Mouse (Mus musculus): ENCODE measurements around the gene Lmln.
A peak's percentile ranks its signal among the peaks of the same experiment; 100 is the strongest.
"Not testable (repeated sequence)": the region's sequence is repeated elsewhere in the genome, so short reads cannot be mapped to it uniquely, and the experiment has no call there.

The Lmln gene

DNA sequence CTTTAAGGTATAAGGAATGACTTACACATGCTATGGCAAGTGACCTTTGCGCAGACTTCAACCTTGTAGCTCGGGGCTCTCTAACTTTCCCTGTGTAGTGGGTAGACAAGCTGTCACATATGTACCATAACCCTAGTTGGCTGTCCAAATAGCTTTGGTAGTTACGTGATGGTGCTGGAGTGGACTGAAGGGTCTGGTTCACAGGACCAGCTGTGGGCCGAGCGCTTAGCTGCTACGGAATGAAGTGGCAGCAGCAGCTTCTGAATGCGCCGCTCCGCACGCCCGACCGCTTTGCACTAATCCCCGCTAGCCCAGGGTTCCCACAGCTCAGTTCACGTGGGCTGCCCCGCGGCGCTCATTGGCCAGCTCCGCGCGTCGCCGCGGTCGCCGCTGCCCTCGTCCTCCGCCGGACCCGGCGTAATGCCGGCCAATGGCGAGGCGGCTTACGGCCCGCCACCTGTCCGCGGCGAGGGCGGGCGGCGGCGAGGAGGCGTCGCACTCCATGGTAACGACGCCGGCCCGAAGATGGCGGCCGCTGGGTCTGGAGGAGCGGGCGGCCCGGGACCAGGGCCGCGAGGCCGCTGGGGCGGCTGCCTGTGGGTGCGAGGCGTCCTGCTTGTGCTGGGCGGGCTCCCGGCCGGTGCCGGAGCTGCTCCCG, at the start of gene Lmln:
Gene Lmln, plus strand, starts transcription at position 498 of the 658 bp plus-strand sequence.
- DNase-seq (ENCODE audit: low read depth, low spot score), result peak; percentile 88

DNA sequence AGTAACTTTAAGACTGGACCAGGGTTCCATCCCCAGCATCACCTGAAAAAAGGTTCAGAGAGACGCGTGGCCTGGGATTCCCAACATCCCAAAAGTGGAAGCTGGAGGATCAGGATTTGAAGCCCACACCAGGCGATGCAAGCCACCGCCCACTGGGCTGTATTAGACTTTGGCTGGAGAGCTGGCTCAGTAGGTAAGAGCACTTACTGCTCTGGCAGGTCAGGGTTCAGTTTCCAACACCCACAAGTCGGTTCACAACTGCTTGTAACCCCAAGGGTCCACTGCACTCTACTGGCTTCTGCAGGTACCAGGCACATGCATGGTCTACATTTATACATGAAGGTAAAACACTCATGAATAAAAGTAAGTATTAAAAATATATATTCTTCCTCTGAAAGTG, 48.5 kb upstream of the Lmln start:
- DNase-seq (ENCODE audit: low read depth, low spot score), result no peak

DNA sequence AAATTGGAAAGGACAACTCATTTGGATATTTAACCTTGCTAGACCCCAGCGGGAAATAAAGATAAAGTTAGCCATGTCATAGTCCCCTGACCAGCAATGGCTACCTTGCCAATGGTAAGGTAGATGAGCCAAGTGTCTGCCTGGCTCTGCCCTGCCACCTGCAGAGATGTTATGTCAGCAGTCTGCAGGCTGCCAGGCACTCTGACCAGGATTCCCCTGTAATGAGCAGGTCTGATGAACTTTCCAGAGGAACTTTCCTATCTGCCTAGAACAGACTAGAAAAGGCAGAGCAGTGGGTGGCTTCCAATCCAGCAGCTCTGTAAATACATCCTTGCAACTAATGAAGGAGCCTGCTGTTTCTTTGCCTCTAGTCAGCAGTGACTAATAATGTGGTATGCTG, 47.4 kb upstream of the Lmln start:
- DNase-seq (ENCODE audit: low read depth, low spot score), result no peak

DNA sequence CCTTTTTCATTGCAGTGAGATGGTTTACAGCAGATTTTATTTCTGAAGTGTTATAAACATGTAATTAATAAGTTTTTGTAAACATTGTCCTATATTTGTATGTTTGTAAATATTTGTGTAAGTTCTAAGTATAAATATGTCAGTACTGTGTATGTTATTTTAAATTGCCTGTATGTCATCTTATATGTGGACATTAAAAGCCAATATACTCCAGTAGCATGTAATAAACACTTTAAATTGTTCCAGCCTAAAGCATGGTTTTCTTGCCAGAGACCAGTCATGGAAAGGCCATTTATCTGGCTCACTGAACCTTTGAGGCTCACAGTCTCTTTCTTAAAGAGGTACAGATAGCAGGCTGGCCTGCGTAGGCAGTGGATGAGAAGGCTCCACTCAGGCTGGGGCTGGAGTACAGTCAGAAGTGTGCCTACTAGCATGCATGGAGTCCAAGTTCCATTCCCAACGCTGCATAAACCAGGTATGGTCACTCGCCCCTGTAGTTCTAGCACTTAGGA, 46.9 kb upstream of the Lmln start:
- DNase-seq (ENCODE audit: low read depth, low spot score), result no peak

DNA sequence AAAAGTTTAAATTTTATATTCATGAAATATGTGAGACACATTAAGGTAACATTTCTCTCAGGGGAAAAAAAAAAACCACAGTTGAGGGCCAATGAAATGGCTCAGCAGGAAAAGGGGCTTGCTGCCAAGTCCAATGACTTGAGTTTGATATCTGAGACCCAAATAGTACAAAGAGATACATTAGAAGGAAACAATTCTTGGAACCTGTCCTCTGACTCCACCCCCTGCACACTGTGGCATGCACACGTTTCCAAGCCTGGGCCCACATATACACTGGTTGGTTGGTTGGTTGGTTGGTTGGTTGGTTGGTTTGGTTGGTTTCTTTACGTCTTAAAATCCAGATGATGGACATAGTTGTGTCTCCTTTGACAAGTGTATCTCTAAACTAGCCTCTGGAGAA, 46.3 kb upstream of the Lmln start:
- no peak for DNase-seq (ENCODE audit: low read depth, low spot score)

DNA sequence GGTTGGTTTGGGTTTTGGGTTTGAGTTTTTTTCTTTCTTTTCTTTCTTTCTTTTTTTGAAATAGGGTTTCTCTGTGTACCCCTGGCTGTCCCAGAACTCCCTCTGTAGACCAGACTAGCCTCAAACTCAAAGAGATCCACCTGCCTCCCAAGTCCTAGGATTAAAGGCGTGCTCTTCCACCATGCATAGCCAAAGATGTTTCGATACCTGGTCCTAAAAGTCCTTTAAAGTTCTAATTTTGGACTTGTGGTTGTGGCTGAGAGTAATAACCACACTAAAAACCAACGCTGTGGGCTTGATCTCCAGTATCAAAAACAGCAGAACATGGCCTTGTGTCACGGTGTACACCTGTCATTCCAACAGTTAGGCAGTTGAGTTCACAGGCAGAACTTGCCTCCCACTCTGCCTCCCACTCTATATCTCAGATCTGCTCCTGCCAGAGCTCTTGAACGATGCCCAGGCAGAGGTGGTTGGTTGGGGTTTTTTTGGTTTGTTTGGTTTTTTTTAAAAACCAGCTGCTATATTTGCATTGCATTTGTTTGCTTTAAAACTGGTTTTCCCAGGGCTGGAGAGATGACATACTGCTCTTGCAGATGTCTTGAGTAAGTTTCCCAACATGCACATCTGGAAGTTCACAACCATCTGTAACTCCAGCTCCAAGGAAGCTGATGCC, 44.5 kb upstream of the Lmln start:
- no peak for DNase-seq (ENCODE audit: low read depth, low spot score)

DNA sequence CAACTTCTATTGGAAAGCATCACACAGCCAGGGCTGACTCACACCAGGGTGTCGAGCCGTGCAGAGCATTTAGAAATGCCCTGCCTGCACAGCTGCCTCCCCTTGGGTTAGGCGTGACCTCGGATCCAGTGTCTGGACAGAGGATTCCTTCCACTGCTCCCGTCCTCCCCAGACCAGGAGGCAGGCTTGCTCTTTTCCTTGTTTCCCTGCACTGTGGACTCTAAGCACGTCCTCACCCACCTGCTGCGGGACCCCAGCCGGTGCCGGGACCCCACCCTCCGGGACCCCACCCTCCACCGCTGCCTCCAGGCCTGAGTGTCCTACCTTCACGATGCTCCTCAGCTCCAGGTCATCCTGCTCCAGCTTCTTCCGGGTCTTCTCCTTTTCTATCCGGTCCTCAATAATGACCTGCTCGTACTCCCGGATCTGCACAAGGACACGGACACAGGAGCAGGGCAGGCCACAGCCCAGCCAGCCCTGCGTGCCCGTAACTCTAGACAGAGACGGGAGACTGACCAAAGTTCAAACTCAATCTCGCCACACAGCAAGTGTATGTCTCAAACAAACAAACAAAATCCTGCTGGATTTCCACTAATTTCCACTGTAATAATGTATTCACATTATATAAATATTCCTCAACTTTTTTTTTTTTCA, 43.1 kb upstream of the Lmln start:
- DNase-seq (ENCODE audit: low read depth, low spot score), result peak; percentile 72

DNA sequence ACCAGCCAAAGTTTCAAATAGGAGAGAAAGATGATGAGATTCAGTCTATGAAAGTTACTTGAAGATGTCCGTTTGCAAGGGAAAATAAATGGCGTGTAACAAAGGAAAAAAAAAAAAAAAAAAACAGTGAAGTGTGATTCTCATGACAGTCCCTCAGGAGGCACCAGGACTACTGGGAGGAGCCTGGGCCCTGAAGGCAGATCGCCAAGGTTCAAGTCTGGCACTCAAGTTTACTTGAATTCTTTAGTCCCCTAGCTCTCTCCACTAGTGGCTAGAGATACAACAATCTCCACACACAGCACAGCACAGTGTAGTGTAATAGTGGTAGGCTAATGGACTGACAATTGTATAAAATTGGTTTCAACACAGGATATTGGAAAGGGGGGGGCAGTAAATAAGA, 40.9 kb upstream of the Lmln start:
- DNase-seq (ENCODE audit: low read depth, low spot score), result no peak

DNA sequence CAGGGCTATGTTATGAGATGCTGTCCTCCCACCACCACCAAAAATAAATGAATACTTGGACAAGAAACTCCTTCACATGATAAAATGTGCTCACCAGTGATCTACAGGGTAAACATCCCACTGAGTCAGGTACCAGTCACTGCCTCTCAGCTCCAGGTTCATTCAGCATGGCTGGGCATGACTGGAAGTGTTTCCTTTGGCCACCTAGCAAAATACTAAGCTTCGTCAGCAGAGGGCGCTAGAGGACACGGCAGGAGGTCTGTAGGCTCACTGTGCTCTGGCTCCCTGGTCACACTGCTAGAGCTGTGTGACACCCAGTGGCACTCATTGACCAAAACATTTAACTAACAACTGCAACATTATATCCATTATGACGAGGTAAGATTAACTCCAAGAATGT, 38.6 kb upstream of the Lmln start:
- peak; percentile 91 for DNase-seq (ENCODE audit: low read depth, low spot score)

DNA sequence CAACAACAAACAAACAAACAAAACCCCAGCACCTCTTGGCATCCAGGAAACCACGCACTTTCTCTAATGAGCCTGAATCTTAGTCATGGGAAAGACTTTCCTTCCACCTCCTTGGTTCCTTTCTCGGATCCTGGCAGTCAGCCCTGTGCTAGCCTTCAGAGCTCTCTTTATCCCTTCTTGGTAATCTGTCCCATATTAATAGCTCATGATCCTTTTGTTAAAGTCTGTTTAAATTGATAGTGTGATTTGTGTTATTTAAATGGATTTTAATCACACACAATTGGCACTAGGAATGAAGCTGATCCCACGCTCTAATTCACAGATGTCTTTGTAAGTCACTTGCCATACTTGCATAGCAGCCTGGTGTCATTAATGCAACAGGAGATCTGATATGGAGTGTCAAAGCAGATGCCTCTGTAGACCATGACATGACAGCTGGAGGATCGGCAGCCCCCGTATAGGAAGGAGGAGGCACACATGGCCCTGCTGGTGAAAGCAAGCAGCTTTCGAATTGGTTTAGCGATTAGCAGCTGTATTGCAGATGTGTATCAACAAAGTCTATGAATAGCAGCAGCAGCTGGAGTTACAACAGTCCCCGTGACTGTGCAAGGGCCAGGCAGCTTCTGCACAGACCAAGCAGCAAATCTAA, 37.7 kb upstream of the Lmln start:
- DNase-seq (ENCODE audit: low read depth, low spot score), result no peak

DNA sequence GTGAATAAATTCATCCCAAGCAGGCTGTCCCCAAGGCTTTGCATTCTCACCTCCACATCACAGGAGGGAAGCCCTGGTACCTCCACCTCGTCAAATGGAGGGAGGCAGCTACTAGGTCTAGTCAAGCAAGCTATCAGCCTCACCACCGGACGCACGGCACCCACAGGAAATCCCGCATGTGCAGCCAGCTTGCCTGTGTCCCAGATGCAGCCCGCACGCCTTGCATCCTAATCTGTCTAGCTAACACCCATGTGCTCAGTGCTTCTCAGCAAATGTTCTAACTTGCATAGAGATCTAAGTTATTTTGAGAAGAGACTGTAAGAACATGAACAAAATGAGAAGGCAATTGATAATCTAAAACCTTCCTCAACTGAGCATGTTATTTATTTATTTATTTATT, 36.0 kb upstream of the Lmln start:
- DNase-seq (ENCODE audit: low read depth, low spot score), result no peak

DNA sequence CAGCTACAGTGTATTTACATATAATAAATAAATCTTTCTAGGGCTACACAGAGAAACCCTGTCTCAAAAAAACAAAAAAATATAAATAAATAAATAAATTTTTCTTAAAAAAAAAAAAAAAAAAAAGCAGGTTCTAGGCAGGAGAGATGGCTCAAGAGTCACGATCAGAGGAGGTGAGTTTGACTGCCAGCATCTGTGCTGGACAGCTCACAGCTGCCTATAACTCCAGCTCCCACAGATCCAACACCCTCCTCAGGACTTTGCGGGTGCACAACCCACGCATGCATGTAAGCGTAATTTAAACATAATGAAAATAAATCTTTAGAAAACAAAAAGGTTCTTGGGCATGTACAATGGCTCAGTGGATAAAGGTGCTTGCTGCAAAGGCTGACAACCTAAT, 26.3 kb upstream of the Lmln start:
- DNase-seq (ENCODE audit: low read depth, low spot score), result no peak

DNA sequence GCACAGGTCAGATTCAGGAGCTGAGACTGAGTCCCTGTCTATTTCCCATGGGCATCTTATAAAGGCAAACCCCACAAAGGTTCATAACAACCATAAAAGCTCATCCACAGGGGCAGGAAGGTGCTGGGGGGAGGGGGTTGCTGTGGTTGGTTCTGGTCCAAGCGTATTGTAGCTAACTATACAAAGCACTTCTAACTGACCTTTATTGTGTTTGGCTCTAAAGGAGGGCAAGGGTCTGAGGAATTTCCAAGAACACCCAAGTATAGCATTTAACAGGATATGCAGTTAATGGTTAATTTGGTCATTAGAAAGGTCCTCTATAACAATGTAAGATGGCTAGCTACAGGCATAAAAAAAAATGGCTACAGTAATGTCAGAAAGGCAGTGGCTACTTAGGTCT, 19.6 kb upstream of the Lmln start:
- no peak for DNase-seq (ENCODE audit: low read depth, low spot score)

DNA sequence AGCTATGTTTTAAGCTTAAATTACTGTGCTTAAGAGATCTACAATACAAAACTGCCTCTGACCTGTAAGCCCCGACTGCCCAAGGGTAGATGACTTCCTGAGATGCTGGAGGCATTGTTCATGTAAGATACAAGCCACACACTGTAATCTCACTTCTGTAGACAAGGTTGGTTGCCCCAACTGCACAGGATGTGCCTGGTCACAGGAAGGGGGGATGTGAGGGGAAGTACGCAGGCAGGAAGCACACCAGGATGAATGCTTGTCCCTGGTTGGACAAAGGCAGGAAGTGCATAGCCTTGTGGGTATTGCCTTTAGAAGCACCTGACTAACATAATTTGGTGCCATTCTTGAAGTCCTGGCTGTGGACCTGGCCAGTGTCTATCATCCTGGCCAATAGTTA, 19.1 kb upstream of the Lmln start:
- peak; percentile 66 for DNase-seq (ENCODE audit: low read depth, low spot score)

DNA sequence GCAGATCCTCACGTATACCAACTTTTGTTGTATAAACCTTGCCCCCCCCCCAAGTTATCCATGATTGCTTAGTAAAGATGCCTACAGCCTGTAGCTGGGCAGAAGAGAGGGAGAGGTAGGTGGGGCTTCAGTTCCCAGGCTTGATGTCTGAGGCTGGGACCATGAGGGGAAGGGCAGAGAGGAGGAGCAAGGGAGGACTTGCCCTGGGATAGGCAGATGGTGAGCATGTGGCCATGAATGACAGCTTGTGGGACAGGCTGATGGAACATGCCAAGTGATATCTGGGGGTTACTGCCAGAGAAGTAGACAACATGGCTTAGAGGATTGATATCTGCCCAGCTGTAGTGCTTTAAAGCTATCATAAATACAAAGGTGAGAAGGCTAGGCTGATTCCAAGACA, 14.3 kb upstream of the Lmln start:
- peak; percentile 52 for DNase-seq (ENCODE audit: low read depth, low spot score)

DNA sequence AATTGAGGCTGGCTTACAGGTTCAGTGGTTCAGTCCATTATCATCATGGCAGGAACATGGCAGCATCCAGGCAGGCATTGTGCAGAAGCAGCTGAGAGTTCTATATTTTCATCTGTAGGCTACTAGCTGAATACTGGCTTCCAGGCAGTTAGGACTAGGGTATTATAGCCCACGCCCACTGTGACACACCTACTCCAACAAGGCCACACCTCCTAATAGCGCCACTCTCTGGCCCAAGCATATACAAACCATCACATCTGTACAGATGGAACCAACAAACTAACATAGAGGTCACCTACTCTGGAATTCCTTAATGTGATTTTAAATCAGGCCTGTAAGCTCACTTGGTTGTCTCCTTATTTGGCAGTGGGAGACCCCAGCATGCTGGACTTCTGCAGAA, 13.6 kb upstream of the Lmln start:
- DNase-seq (ENCODE audit: low read depth, low spot score), result peak; percentile 52

DNA sequence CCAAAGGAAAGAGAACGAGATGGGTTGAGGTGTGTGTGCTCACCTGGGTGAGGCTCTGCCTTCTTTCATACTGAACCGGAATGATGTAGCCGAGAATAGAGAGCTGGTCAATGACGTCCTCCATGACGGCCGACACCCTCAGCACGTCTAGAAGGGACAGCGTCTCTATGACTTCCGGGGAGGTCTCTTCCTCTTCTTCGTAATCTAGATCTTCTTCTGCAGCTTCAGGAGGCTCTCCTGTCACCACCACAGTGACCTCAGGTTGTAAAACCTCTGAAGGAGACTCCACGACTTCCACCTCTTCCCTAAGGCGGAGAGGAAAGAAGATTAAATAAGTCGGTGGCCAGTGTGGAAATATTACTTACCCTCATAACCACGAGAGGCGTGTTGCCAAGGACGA, 12.5 kb upstream of the Lmln start:
- peak; percentile 26 for DNase-seq (ENCODE audit: low read depth, low spot score)

DNA sequence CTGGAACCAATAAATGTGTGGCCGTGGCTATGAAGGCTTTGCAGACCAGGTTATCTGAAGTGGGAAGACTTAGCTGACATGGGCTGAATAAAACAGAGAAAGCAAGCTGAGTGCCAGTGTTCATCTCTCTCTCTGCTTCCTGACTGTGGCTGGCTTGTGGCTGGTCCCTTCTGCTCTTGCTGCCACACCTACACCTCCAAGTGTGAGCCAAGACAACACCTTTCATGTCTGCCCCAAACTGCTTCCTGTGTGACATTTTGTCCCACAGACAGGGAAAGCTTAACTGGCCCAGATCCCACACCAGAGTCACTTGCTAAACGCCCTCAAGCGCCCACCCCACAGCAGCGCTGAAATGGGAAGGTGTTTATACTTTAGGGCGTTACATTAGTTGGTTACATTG, 9.2 kb upstream of the Lmln start:
- DNase-seq (ENCODE audit: low read depth, low spot score), result peak; percentile 45

DNA sequence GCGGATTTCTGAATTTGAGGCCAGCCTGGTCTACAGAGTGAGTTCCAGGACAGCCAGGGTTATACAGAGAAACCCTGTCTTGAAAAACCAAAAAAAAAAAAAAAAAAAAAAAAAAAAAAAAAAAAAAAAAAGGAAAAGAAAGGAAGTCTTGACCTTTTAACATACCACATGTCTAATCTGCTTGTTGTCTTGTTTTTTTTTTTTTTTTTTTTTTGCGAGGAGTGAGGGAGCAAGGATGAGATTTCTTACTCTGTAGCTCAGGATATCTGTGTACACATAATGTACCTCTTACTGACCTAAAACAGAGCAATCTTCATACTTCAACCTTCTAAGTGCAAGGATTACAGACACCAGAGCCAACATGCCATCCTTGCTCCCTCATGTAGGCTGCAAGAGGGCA, 7.4 kb upstream of the Lmln start:
- not testable (repeated sequence) for DNase-seq (ENCODE audit: low read depth, low spot score)

DNA sequence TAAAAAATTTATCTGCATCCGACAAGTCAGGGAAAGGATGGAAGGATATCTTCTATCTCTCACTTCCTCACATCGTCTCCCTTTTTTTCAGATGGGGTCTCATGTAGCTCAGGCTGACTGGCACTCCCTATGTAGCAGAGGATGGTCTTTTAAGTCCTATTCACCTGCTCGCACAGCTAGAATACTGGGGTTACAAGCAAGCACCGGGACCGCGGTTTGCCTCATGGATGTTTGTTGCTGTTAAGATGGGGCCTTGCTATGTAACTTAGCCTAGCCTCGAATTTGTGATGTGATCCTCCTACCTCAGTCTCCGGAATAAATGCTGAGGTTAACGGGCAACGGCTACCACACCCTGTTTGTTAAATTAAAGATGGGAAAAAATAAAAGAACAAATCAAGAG, 6.7 kb upstream of the Lmln start:
- no peak for DNase-seq (ENCODE audit: low read depth, low spot score)

DNA sequence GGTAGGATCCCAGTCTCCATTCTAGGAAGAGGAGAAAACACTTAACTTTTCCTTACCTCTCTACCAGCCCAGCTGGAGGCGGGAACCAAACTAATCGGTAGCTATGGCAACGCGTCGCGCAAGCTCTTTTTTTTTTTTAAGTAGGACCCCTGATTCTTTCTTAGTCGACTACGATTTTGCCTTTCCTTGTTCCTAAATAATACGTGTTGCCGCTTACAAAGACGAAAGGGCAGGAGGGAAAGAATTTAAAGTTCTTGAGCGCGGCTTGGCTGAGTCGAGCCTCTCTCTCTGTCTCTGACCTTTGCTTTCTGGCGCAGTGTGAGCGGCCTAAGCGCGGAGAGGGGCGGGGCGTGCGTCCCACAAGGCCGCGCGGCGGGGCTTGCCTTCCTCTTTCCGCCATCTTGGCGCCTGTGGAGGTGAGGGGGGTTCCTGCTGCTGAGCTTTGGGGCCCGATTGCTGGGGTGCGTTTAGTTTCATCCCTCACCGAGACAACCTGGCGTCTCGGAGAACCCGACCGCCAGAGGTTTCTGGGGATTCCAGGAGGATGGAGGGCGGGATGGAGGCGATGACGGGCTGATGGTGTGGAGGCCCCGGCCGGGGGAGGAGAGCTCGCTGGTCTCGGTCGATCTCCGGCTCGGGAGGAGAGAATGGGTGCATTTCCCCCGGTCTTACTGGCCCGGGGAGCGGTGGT, 6.1 kb upstream of the Lmln start, which contains the start of the genes Iqcg and Rpl35a:
Gene Iqcg, minus strand, starts transcription at position 124 of the 691 bp plus-strand sequence.
Gene Rpl35a, plus strand, starts transcription at position 359 of the 691 bp plus-strand sequence.
- DNase-seq (ENCODE audit: low read depth, low spot score), result peak; percentile 93

DNA sequence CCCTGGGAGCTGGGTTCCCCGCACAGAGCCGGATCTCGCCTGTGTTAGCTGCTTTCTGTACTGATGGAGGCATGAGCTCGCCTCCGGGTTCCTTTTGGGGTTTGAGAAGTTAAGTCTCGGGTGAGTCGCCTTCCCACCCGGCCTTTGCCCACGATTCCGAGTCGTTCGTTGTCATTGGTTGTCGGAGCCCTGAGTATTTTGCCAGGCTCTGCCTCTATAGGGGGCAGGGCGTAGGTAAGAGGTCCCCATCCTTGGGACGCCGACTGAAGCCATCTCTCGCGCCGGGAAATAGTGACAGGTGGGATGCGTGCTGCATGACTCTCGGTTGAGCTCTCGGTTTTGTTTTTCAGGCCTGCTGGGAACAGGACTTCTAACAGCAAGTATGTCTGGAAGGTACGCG, 5.5 kb upstream of the Lmln start:
- DNase-seq (ENCODE audit: low read depth, low spot score), result peak; percentile 68

All from ZHBTc4 (cell line).